Mouse (Mus musculus): ENCODE measurements around the gene Suclg1. TPM values are rescaled to one million over a fixed set of nuclear protein-coding genes. Genes with fewer than 3 reads are reported as not detected.
A peak's percentile ranks its signal among the peaks of the same experiment; 100 is the strongest.

Gene Suclg1
- 290 and 308 TPM in 2 replicates for polyA plus RNA-seq (2015; fragmentation: Nextera tagmentation; extraction: Ambion mirVana)

DNA sequence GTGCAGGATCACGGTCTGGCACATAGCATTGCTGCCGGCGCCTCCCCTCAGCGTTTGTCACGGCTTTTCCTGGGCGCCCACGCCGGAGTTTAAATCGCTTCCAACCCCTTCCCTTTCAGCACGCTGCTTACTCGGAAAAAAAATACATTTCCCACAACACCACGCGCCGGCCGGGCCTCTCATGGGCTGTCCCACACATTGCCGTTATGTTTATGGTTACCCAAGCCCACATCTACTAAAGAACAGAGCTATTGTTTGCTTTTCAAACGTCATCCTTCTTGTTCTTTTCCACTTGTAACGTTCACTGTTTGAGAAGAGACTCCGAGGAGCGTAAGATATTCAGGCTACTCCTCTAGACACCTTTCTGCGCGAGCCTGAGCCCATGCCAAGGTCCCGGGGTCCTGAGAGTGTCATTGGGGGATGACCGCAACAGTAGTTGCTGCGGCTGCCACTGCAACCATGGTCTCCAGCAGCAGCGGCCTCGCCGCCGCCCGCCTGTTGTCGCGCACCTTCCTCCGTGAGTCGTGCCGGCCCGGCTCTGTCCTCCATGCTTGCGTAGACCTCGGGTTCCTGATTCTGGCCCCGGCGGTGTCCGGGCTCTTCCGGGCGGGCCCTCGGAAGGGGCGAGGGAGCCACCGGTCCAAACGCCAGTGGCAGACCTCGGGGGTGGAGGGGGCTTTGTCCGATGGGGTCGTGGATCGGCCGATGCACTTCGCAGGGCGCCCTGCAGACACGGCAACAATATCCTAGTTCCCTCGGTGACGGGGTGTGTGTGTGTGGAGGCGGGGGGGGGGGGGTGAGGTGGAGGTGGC lies at the start of gene Suclg1:
Gene Suclg1, plus strand, starts transcription at position 146 of the 812 bp plus-strand sequence.
- H3K4me1 ChIP-seq (replicated peaks): peaks cover 4% of the 10 kb centered on the region; the same call in 1 of the 2 replicates
- peak within 1 kb of the TSS; percentile 67 for H3K4me2 ChIP-seq (replicated peaks)
- peak; percentile 94 for ATAC-seq
- peak within 1 kb of the TSS; percentile 92 for H3K4me3 ChIP-seq (replicated peaks)
- WGBS: under 1% methylated on average over 58 of the region's 58 CpGs
- peak within 1 kb of the TSS; percentile 93 for H3K9ac ChIP-seq
- peak within 1 kb of the TSS; percentile 81 for H3K27ac ChIP-seq
- H3K36me3 ChIP-seq: no peaks in the 10 kb centered on the region
- no peaks in the 10 kb centered on the region for H3K27me3 ChIP-seq (replicated peaks)
- H3K9me3 ChIP-seq: no peaks in the 10 kb centered on the region

DNA sequence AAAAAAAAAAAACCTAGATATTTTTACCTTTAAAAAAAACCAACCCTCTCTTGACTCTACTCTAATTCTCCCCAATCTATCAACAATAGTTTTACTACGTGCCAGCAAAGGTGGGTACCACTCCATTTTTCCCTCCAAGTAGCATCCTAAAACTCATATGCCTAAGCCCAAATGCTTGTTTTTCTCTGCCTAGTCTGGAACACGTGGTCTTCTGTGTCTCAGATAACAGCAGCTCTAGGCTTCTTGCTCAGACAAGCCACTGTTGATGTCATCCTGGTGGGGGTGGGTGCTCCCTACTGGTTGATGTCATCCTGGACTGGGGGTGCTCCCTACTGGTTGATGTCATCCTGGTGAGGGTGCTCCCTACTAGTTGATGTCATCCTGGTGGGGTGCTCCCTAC lies 44.5 kb upstream of the Suclg1 start:
- 71% methylated on average over 2 of the region's 2 CpGs for WGBS
- Histone ChIP-seq H3K4me2 (replicated peaks) (no peak overlapping the region), H3K36me3 (no peaks in the 10 kb centered on the region), H3K9ac (no peak overlapping the region), H3K4me1 (replicated peaks) (no peaks in the 10 kb centered on the region), H3K27ac (no peak overlapping the region), H3K27me3 (replicated peaks) (no peaks in the 10 kb centered on the region), H3K9me3 (no peaks in the 10 kb centered on the region), H3K4me3 (replicated peaks) (no peak overlapping the region)
- no peak for ATAC-seq

DNA sequence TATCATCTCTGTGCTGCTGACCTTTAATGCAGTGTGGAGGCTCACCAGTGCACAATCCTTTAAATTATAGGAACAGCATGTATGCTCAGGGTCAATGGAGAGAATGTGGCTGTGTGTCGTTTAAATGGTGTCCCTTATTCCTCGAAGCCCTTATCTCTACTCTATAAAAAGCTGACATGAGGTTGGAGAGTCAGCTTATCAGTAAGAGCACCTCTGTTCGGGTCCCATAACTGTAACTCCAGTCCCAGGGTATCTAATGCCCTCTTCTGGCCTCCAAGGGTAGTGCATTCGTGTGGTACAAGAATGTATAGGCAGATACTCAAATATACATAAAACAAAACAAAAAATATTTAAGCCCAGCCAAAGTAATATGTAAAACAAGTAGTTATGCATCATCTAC lies 43.2 kb upstream of the Suclg1 start:
- H3K27ac ChIP-seq: no peak overlapping the region
- no peak overlapping the region for H3K4me3 ChIP-seq (replicated peaks)
- no peak for ATAC-seq
- no peaks in the 10 kb centered on the region for H3K36me3 ChIP-seq
- no peaks in the 10 kb centered on the region for H3K9me3 ChIP-seq
- no peaks in the 10 kb centered on the region for H3K27me3 ChIP-seq (replicated peaks)
- H3K9ac ChIP-seq: no peak overlapping the region
- WGBS: 72% methylated on average over 4 of the region's 4 CpGs
- H3K4me1 ChIP-seq (replicated peaks): no peaks in the 10 kb centered on the region
- no peak overlapping the region for H3K4me2 ChIP-seq (replicated peaks)

DNA sequence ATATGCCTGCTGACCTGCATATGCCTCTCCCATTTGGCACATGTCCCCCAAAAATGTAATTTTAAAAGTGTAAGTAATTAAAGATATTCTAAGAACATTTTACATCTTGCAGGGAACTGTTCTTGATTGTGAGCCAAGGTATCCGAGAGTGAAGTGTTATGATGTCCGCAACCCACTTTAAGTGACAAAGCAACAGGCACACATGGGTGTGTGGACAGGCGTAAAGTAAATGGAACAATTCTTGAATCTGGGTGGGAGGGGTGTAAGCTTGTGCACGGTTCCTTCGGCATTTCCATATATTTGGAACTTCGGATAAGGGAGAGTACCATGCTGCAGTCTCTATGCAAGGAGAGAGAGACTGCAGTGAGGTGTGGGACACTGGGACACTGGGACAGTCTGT lies 38.6 kb upstream of the Suclg1 start:
- Histone ChIP-seq H3K4me1 (replicated peaks) (no peaks in the 10 kb centered on the region), H3K4me2 (replicated peaks) (no peak overlapping the region), H3K4me3 (replicated peaks) (no peak overlapping the region), H3K9me3 (no peaks in the 10 kb centered on the region), H3K9ac (no peak overlapping the region), H3K27me3 (replicated peaks) (no peaks in the 10 kb centered on the region), H3K27ac (no peak overlapping the region), H3K36me3 (no peaks in the 10 kb centered on the region)
- ATAC-seq: no peak
- 92% methylated on average over 6 of the region's 6 CpGs for WGBS

DNA sequence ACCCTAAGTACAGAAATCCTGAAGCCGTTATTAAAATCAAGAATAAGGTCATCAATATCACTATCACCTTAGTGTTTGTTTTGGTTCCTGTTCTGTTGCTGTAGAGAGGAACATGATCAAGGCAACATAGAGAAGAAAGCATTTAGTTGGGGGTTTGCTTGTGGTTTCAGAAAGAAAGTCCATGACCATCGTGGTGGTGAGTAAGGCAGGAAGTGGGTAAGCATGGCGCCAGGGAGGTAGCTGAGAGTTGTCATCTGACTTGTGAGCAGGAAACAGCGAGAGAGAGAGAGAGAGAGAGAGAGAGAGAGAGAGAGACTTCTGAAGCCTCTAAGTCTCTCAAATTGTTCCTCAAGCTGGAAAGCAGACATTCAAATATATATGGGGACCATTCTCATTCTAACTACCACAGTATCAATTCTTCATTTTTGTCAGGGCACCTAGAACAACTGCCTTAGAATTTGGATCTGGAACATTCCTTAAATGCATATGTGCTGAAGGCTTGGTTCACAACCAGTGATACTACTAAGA lies 37.7 kb upstream of the Suclg1 start:
- Histone ChIP-seq H3K4me3 (replicated peaks) (no peak overlapping the region), H3K4me2 (replicated peaks) (no peak overlapping the region), H3K9me3 (no peaks in the 10 kb centered on the region), H3K9ac (no peak overlapping the region), H3K27me3 (replicated peaks) (no peaks in the 10 kb centered on the region), H3K4me1 (replicated peaks) (no peaks in the 10 kb centered on the region), H3K36me3 (no peaks in the 10 kb centered on the region), H3K27ac (no peak overlapping the region)
- ATAC-seq: no peak
- 74% methylated on average over 4 of the region's 4 CpGs for WGBS

DNA sequence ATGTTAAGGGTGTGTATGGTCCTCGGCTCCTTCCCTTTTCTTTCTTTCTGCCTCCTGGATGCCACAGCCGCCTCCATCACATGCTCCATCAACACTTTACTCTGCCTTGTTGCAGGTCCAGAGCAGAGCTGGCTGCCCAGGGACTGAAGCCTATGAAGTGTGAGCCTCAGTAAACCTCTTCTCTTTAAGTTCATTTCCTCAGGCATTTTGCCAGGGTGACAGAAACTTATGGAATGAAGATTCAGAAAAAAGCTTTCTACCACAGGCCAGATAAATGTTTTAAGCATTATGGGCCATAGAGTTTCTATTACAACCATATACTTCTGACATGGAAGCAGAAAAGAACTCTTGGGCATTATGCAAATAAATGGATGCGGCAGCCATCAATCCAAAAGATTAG lies 37.1 kb upstream of the Suclg1 start:
- 84% methylated on average over 3 of the region's 3 CpGs for WGBS
- ATAC-seq: no peak
- no peaks in the 10 kb centered on the region for H3K27me3 ChIP-seq (replicated peaks)

DNA sequence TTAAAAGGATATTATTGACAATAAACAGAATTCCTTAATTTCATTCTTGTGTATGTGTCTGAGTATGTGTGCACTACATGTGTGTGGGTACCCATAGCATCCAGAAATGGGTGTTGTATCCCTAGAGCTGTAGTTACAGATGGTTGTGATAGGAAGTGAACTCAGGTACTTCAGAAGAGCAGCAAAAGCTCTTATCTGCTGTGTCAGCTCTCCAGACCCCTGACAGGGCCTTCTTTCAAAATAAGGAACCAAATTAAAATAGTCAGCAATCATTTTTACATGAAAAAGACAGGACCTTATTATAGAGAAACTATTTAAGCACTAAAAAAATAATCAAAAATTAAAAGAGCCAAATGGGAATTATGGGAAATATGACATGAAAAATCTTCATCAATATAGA lies 36.6 kb upstream of the Suclg1 start:
- Histone ChIP-seq H3K27ac (no peak overlapping the region), H3K9ac (no peak overlapping the region), H3K27me3 (replicated peaks) (no peaks in the 10 kb centered on the region), H3K4me1 (replicated peaks) (no peaks in the 10 kb centered on the region), H3K4me3 (replicated peaks) (no peak overlapping the region), H3K36me3 (no peaks in the 10 kb centered on the region), H3K4me2 (replicated peaks) (no peak overlapping the region), H3K9me3 (no peaks in the 10 kb centered on the region)
- no peak for ATAC-seq

More for the DNA sequence above, 37.1 kb upstream of the Suclg1 start:
- Histone ChIP-seq H3K9me3 (no peaks in the 10 kb centered on the region), H3K36me3 (no peaks in the 10 kb centered on the region), H3K4me3 (replicated peaks) (no peak overlapping the region), H3K9ac (no peak overlapping the region), H3K4me2 (replicated peaks) (no peak overlapping the region), H3K4me1 (replicated peaks) (no peaks in the 10 kb centered on the region), H3K27ac (no peak overlapping the region)

DNA sequence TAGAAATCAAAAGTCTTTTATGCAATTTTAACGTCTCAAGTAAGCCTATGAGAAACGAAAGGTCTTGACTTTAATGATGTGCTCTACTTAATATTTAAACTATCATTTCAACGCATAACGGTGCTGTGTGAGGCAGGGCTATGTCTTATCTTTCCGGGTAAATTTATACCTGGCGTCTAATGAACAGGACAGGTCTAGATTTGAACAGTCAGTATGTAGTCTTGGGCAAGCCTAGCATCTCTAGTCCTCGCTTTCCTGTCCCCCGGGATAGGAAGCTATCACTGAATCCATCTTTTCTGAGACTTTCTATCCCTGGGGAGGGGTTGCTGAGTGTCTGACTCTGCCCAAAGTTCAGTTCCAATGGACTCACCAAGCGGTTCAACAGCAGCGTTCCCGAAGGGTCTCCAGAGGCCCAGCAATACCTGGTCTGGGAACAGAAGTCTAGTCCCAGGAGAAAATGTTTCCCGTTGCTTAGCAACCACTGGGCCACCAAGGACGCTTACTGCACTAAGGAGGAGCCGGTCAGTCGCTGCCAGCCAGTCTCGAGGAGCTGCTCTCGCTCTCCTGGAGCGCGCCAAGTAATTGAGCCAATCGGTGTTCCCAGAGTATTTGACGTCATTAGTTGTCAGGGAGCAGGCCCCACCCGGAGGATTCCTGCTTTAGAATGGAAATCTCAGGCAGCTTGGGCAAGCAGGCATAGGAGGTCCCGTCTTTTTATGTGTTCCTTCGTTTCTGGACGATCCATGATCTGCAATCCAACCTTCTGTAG lies 26.8 kb upstream of the Suclg1 start, which contains the start of gene Dnah6:
Gene Dnah6, minus strand, starts transcription at position 463 of the 769 bp plus-strand sequence.
- Histone ChIP-seq H3K9ac (peak within 1 kb of the TSS; percentile 23; the same call in 1 of the 2 replicates), H3K4me2 (replicated peaks) (peak within 1 kb of the TSS; percentile 70)

DNA sequence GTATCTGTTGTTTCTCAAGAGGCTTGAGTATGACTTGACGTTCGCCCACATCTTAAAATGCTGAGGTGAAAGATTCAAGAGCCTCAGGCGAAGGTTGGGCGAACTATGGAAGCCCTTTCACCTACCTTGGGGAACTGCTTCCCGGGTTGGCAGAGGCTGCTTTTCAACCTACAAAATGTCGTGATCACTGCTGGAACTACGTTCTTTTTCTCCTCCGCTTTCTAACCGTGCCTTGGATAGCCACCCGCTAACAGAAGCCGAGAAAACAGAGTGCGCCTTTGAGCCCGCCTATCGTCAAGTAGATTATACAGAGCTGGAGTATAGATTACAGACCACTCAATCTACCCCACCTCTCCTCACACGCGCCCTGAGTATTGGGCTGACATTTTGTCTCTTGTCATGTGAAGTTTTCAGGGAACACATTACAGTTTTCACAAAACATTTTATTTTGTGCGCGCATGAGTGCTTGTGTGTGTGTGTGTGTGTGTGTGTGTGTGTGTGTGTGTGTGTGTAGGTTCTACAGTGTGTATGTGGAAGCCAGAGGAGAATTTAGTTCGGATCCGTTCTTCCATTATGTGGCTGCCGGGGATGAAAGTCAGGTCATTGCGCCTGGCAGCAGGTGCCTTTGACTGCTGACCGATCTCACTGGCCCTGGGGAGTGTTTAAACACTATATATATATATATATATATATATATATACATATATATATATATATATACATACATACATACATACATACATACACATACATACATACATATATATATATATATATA lies 26.0 kb upstream of the Suclg1 start:
- 32% methylated on average over 23 of the region's 23 CpGs for WGBS
- peak overlapping the region; percentile 23; the same call in 1 of the 2 replicates for H3K9ac ChIP-seq
- 0 out of 2 replicates have a peak, but pooled peaks cover 3% of the 10 kb centered on the region for H3K4me1 ChIP-seq (replicated peaks)
- peak overlapping the region; percentile 33 for H3K4me3 ChIP-seq (replicated peaks)
- H3K4me2 ChIP-seq (replicated peaks): peak overlapping the region; percentile 70
- no peaks in the 10 kb centered on the region for H3K9me3 ChIP-seq
- H3K27me3 ChIP-seq (replicated peaks): no peaks in the 10 kb centered on the region
- H3K27ac ChIP-seq: peak overlapping the region; percentile 76
- no peaks in the 10 kb centered on the region for H3K36me3 ChIP-seq
- ATAC-seq: peak; percentile 67

More for the DNA sequence above, 26.8 kb upstream of the Suclg1 start, which contains the start of gene Dnah6:
- peak within 1 kb of the TSS; percentile 33 for H3K4me3 ChIP-seq (replicated peaks)
- peak within 1 kb of the TSS; percentile 76 for H3K27ac ChIP-seq
- 0 out of 2 replicates have a peak, but pooled peaks cover 3% of the 10 kb centered on the region for H3K4me1 ChIP-seq (replicated peaks)
- H3K27me3 ChIP-seq (replicated peaks): no peaks in the 10 kb centered on the region
- WGBS: 32% methylated on average over 25 of the region's 25 CpGs
- ATAC-seq: peak; percentile 99
- H3K36me3 ChIP-seq: no peaks in the 10 kb centered on the region
- H3K9me3 ChIP-seq: no peaks in the 10 kb centered on the region

DNA sequence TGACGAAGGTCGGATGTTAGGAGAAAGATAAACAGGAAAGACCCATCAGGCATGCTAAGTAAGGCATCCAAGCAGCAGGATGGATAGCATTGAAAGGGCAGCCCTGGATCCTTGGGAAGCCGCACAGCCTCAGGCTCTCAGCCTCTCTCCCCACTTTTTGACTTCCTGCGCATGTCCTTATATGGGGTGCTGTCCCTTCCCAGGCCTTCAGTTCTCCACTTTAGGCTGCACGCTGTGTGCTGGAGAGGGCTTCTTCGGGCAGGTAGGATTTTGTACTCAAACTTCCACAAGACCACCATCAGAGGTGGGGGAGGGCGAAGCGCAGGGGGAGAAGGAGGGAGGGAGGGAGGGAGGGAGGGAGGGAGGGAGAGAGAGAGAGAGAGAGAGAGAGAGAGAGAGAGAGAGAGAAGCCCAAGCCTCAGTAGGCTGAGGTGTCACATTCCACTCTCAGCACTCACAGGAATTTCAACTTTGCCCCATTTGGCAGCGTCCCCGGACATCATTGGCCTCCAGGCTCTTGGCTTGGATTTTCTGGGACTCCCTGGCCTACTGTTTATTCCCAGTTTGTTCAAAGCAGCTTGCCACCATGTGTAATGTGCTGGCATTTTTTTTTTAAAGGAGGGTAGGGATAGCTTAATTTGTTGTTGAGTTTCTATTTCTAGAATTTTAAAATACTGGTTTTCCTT lies 25.2 kb upstream of the Suclg1 start:
- Histone ChIP-seq H3K27me3 (replicated peaks) (no peaks in the 10 kb centered on the region), H3K4me3 (replicated peaks) (no peak overlapping the region), H3K4me1 (replicated peaks) (0 out of 2 replicates have a peak, but pooled peaks cover 3% of the 10 kb centered on the region), H3K36me3 (no peaks in the 10 kb centered on the region), H3K9ac (no peak overlapping the region), H3K4me2 (replicated peaks) (peak overlapping the region; percentile 45), H3K9me3 (no peaks in the 10 kb centered on the region), H3K27ac (peak overlapping the region; percentile 40; the same call in 1 of the 2 replicates)
- 9% methylated on average over 9 of the region's 10 CpGs for WGBS
- ATAC-seq: peak; percentile 64

Measured in intestine, embryonic 15.5 days (tissue).